ENCODE assay signal across 11 mouse cellular contexts in the genomic region with DNA sequence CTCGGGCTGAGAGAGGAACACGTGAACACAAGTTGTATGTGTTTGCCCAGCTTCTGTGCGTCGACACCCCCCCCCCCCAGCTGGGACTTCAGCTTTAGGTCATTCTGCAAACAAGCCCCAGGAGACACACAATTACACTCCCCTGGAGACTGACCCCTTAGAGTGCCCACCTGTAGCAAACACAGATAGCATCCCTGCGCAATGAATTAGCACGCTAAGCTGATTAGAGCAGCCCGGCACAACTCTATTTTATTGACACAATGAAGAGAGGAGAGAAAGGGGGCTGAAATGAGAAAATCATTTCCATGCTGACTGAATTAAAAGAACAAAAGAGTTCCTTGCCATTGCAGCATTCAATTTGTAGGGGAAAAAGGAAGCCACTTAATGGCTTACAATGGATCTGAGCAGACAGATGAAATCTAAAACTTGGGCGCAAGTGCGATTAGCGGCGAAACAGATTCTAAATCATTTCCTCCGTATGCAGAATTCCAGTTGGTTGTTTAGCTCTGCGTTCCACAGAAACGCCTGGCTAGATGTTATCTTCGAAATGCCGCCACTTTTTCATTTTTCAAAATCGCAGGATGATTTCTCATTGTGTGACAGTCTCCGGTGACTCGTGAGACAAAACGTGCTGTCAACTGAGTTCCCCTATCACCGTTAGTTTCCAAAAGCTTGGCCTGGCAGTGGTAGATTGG.
DNase-seq lines count a peak whose midpoint lies in the region; ATAC-seq and TF ChIP-seq lines count a peak whose summit lies in the region.
"Had no signal": no experiment of that assay in that cellular context is flagged by ENCODE, and none has a peak within 500 bp of the region (broad histone marks: within the 10 kb centered on the region; RNA-seq: fewer than 3 reads in every experiment).

No protein-coding gene starts in this region.

- no peaks in the 10 kb centered on the region for H3K9me3 ChIP-seq in embryonic facial prominence, embryonic 12.5 days
- H3K9me3 ChIP-seq in hindbrain, embryonic 16.5 days (ENCODE audit: control insufficient read depth, low read length), result no peaks in the 10 kb centered on the region
- H3K9me3 ChIP-seq in midbrain, embryonic 12.5 days, result no peaks in the 10 kb centered on the region
- H3K9me3 ChIP-seq: liver, embryonic 15.5 days had no signal

- WGBS in embryonic facial prominence, embryonic 12.5 days, result 3% methylated on average over 21 of the region's 21 CpGs
- WGBS in hindbrain, embryonic 16.5 days, result 2% methylated on average over 21 of the region's 21 CpGs
- WGBS in midbrain, embryonic 12.5 days, result 1% methylated on average over 21 of the region's 21 CpGs

- no peak for ATAC-seq in embryonic facial prominence, embryonic 12.5 days (ENCODE audit: insufficient number of reproducible peaks, insufficient read depth, low FRiP score, low TSS enrichment)
- no peak for ATAC-seq in hindbrain, embryonic 16.5 days
- ATAC-seq in midbrain, embryonic 12.5 days (ENCODE audit: low FRiP score, low read depth), result peak; percentile 79

- intact Hi-C loops in gastrocnemius, adult 2 months (cut with DNase I), result no loop called here
- intact Hi-C loops in gastrocnemius, postnatal 36 days (cut with DNase I), result no loop called here

- peak overlapping the region; percentile 57 for H3K4me3 ChIP-seq in gastrocnemius, adult 2 months
- peak overlapping the region; percentile 25 for H3K4me3 ChIP-seq in embryonic facial prominence, embryonic 12.5 days
- peak overlapping the region; percentile 32 for H3K4me3 ChIP-seq in hindbrain, embryonic 16.5 days (ENCODE audit: low read length)
- H3K4me3 ChIP-seq in midbrain, embryonic 12.5 days, result peak overlapping the region; percentile 24
- H3K4me3 ChIP-seq: liver, embryonic 15.5 days had no signal

- H3K27ac ChIP-seq in gastrocnemius, adult 2 months, result no peak overlapping the region
- 0 out of 2 replicates have a peak overlapping the region, but pooled peaks have one; percentile 36 for H3K27ac ChIP-seq in embryonic facial prominence, embryonic 12.5 days
- H3K27ac ChIP-seq in hindbrain, embryonic 16.5 days (ENCODE audit: low read depth, low read length), result no peak overlapping the region
- peak overlapping the region; percentile 32; the same call in 1 of the 2 replicates for H3K27ac ChIP-seq in midbrain, embryonic 12.5 days (replicated peaks)
- H3K27ac ChIP-seq: liver, embryonic 15.5 days had no signal

- no peaks in the 10 kb centered on the region for H3K27me3 ChIP-seq in embryonic facial prominence, embryonic 12.5 days
- H3K27me3 ChIP-seq in hindbrain, embryonic 16.5 days (replicated peaks; ENCODE audit: control insufficient read depth, insufficient read depth, low read length), result peaks cover 2% of the 10 kb centered on the region
- peaks cover 45% of the 10 kb centered on the region for H3K27me3 ChIP-seq in midbrain, embryonic 12.5 days

- DNase-seq in gastrocnemius, adult 2 months, result no peak
- no peak for DNase-seq in gastrocnemius, postnatal 36 days
- no peak for DNase-seq in left cerebral cortex, adult 9 months (ENCODE audit: low spot score in 2 of 2)
- no peak for DNase-seq in cerebellum, adult 18-20 months
- DNase-seq in urinary bladder, postnatal 10 days (ENCODE audit: low spot score), result no peak
- DNase-seq: gastrocnemius, postnatal 10 days; spleen, adult 18-20 months had no signal

- H3K4me2 ChIP-seq in embryonic facial prominence, embryonic 12.5 days (replicated peaks), result peak overlapping the region; percentile 54
- peak overlapping the region; percentile 65 for H3K4me2 ChIP-seq in hindbrain, embryonic 16.5 days (ENCODE audit: low read length)
- peak overlapping the region; percentile 54 for H3K4me2 ChIP-seq in midbrain, embryonic 12.5 days (replicated peaks)
- H3K4me2 ChIP-seq: liver, embryonic 15.5 days had no signal

- H3K4me1 ChIP-seq in embryonic facial prominence, embryonic 12.5 days, result peaks cover 18% of the 10 kb centered on the region
- peaks cover 8% of the 10 kb centered on the region for H3K4me1 ChIP-seq in hindbrain, embryonic 16.5 days (ENCODE audit: control insufficient read depth, insufficient read depth, low read depth, low read length)
- peaks cover 31% of the 10 kb centered on the region for H3K4me1 ChIP-seq in midbrain, embryonic 12.5 days
- H3K4me1 ChIP-seq: liver, embryonic 15.5 days had no signal

- TF ChIP-seq CTCF in gastrocnemius, adult 2 months (IDR thresholded peaks at IDR 0.05), result no peak

- no peak overlapping the region for H3K9ac ChIP-seq in embryonic facial prominence, embryonic 12.5 days
- no peak overlapping the region for H3K9ac ChIP-seq in hindbrain, embryonic 16.5 days (ENCODE audit: low read depth, low read length)
- H3K9ac ChIP-seq in midbrain, embryonic 12.5 days (replicated peaks), result no peak overlapping the region
- H3K9ac ChIP-seq: liver, embryonic 15.5 days had no signal

- H3K36me3 ChIP-seq in embryonic facial prominence, embryonic 12.5 days, result no peaks in the 10 kb centered on the region
- no peaks in the 10 kb centered on the region for H3K36me3 ChIP-seq in hindbrain, embryonic 16.5 days (ENCODE audit: control insufficient read depth, insufficient read depth, low read length)
- H3K36me3 ChIP-seq in midbrain, embryonic 12.5 days, result no peaks in the 10 kb centered on the region
- H3K36me3 ChIP-seq: liver, embryonic 15.5 days had no signal

Comparison
In these comparisons a context has a peak if more than half of its experiments do, and no peak if none do; other contexts are left out.
1. H3K27ac ChIP-seq: peak in embryonic facial prominence, embryonic 12.5 days (single experiment) and midbrain, embryonic 12.5 days (single experiment); none in gastrocnemius, adult 2 months (single experiment) and hindbrain, embryonic 16.5 days (single experiment).
2. Peak in every context shown above with its lines, with median percentiles within 50 percentile points of each other: H3K4me3 ChIP-seq and H3K4me2 ChIP-seq.